Mouse (Mus musculus) forebrain, embryonic 11.5 days (tissue): Measurements from ENCODE around the gene Tnip1. TPM values are rescaled to one million over a fixed set of nuclear protein-coding genes. Genes with fewer than 3 reads are reported as not detected.

Source experiments
- ATAC-seq: fragments of 200-750 bp; cut with Nextera tagmentation; replicated peaks from 2 replicates; pipeline ENCODE4 v1.8.0; 2017; ENCODE audit warnings: moderate TSS enrichment; ENCODE audit not compliant: low FRiP score
- DNase-seq: peaks from one replicate; pipeline ENCODE4 v3.0.0-alpha.2; 2017; ENCODE audit warnings: low spot score
- H3K27ac ChIP-seq: fragments of 300-500 bp; sonication (generic); 2 replicates; pipeline ENCODE4 v1.5.1; 2014; ENCODE audit warnings: low read depth, low read length
- H3K27me3 ChIP-seq: fragments of 300-500 bp; sonication (generic); 2 replicates; pipeline ENCODE4 v1.6.1; 2014; ENCODE audit warnings: mild to moderate bottlenecking, low read length, mixed read lengths; ENCODE audit not compliant: control insufficient read depth, insufficient read depth
- H3K36me3 ChIP-seq: fragments of 300-500 bp; sonication (generic); 2 replicates; pipeline ENCODE4 v1.6.1; 2014; ENCODE audit warnings: mild to moderate bottlenecking, low read length, moderate library complexity, mixed read lengths; ENCODE audit not compliant: control insufficient read depth, insufficient read depth
- H3K4me1 ChIP-seq: fragments of 300-500 bp; sonication (generic); replicated peaks from 2 replicates; pipeline ENCODE4 v1.6.1; 2014; ENCODE audit warnings: low read length, mixed read lengths; ENCODE audit not compliant: control insufficient read depth, insufficient read depth
- H3K4me2 ChIP-seq: fragments of 300-500 bp; sonication (generic); 2 replicates; pipeline ENCODE4 v1.6.1; 2014; ENCODE audit warnings: low read depth, mild to moderate bottlenecking, low read length, moderate library complexity, mixed read lengths; ENCODE audit not compliant: severe bottlenecking
- H3K4me3 ChIP-seq: fragments of 300-500 bp; sonication (generic); 2 replicates; pipeline ENCODE4 v1.5.1; 2014; ENCODE audit warnings: low read depth, low read length
- H3K9ac ChIP-seq: fragments of 300-500 bp; sonication (generic); 2 replicates; pipeline ENCODE4 v1.6.1; 2014; ENCODE audit warnings: low read length
- H3K9me3 ChIP-seq: fragments of 300-500 bp; sonication (generic); 2 replicates; pipeline ENCODE4 v1.6.1; 2016; ENCODE audit warnings: low read length, mixed read lengths; ENCODE audit not compliant: control insufficient read depth
- WGBS: fragments of 180-500 bp; shearing (Covaris S2); extraction: QIAGEN DNeasy Blood & Tissue Kit; methylation state at CpG from one replicate; pipeline ENCODE4 v1.1.7; 2014; 5-methylcytosine and 5-hydroxymethylcytosine counted together
- polyA plus RNA-seq: library from polyadenylated mRNA; unstranded; fragments of >200 nt; fragmentation: Nextera tagmentation; extraction: Ambion mirVana; gene quantifications from 2 replicates; pipeline ENCODE4 v1.2.1, GENCODE M21; 2014

Tnip1 gene
- polyA plus RNA-seq = 9.4 and 10.3 TPM in 2 replicates

DNA sequence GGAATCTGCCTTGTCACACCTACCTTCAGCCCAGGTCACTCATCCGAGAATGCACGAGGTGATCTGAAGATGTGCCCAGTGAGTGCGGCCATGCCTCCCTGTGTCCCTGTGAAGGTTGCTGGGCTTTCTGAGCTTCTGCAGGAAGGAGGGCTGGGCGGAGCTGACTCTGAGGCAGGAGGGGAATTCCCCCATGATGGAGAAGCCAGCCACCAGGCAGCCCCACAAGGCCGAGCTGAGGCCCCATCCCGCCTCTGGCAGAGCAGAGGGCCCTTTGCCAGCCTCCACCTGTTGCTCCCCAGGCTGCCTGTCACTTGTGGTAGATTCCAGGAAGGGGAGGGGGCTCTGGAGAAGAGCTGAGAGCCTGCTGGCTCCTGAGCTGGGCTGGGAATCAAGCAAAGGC, at the start of gene Tnip1:
Tnip1 (minus strand) TSS at position 108 of the 400 bp plus-strand sequence.
- no peak within 1 kb of the TSS for H3K27ac ChIP-seq
- ATAC-seq = no peak
- no peaks in the 10 kb centered on the region for H3K36me3 ChIP-seq

DNA sequence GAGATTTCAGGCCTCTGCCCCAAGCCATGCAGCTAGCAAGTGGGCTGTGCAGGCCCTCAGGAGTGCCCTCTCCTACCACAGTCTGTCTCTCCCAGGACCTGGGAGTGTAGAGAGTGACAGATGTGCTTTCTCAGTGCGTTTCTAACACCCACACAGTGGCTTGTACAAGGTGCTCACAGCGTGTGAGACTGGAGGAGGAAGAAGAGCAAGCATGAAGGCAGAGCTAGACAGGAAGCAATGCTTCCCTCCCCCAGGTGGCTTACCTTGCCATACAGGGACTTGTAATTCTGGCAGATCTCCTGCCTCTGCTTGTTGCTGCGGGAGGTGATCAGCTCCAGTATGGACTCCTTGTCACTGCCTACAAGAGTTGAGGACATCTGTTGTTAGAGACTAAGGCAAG, 48.7 kb upstream of the Tnip1 start:
- Histone ChIP-seq H3K4me1 (no peaks in the 10 kb centered on the region), H3K4me2 (no peak overlapping the region), H3K27ac (no peak overlapping the region), H3K36me3 (no peaks in the 10 kb centered on the region), H3K9ac (no peak overlapping the region), H3K4me3 (no peak overlapping the region), H3K9me3 (no peaks in the 10 kb centered on the region), H3K27me3 (no peaks in the 10 kb centered on the region)
- ATAC-seq (no peak), DNase-seq (no peak)
- 92% methylated on average over 3 of the region's 3 CpGs for WGBS

More for the DNA sequence above, at the start of gene Tnip1:
- DNase-seq = no peak
- no peaks in the 10 kb centered on the region for H3K4me1 ChIP-seq
- WGBS = 44% methylated on average over 6 of the region's 6 CpGs
- no peak within 1 kb of the TSS for H3K9ac ChIP-seq
- H3K27me3 ChIP-seq = no peaks in the 10 kb centered on the region
- no peaks in the 10 kb centered on the region for H3K9me3 ChIP-seq
- no peak within 1 kb of the TSS for H3K4me2 ChIP-seq
- H3K4me3 ChIP-seq = no peak within 1 kb of the TSS

DNA sequence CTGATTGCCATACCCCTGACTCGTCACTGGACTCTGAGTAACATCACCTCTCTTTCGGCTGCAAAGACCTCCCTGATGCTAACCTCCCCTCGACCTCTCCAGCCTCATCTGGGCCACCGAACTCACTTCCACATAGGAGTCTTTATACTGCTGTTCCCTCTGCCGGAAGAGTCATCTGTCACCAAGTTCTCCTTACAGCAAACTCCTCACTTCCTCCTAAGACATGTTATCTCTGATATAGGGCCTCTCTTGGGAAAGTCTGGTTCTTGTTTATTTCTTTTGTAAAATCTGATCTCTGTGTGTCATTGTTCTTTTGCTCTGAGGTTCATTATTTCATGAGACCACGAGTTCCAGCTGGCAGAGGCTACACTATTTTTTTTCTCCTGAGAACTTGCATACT, 45.5 kb upstream of the Tnip1 start:
- H3K27ac ChIP-seq = no peak overlapping the region
- no peak overlapping the region for H3K4me2 ChIP-seq
- H3K9ac ChIP-seq = no peak overlapping the region
- no peaks in the 10 kb centered on the region for H3K27me3 ChIP-seq
- DNase-seq = no peak
- 83% methylated on average over 6 of the region's 6 CpGs for whole genome bisulfite sequencing
- H3K4me3 ChIP-seq = no peak overlapping the region
- no peaks in the 10 kb centered on the region for H3K4me1 ChIP-seq
- no peaks in the 10 kb centered on the region for H3K36me3 ChIP-seq
- ATAC-seq = no peak
- H3K9me3 ChIP-seq = no peaks in the 10 kb centered on the region

DNA sequence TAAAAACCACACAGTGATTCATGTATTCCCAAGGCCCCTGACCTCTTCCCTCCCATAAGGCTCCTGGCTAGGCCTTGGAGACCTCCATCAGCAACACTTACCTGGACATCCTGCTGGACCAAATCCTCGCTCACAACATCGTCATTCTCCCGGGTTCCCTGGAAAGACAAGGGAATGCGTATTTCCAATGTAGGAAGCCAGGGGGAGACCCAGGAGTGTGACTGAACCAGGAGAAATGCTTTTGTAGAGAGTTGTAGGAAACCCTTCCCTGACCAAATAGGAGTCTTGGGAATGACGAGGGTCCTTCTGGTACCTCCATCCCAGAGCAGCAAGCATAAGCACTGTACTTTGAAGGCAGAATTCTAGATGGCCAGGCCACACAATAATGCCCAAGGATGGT, 43.0 kb upstream of the Tnip1 start:
- H3K9ac ChIP-seq = no peak overlapping the region
- H3K4me3 ChIP-seq = no peak overlapping the region
- no peaks in the 10 kb centered on the region for H3K36me3 ChIP-seq
- H3K27ac ChIP-seq = no peak overlapping the region
- 85% methylated on average over 5 of the region's 5 CpGs for WGBS
- no peak overlapping the region for H3K4me2 ChIP-seq
- no peak for DNase-seq
- no peaks in the 10 kb centered on the region for H3K27me3 ChIP-seq
- H3K4me1 ChIP-seq = no peaks in the 10 kb centered on the region
- H3K9me3 ChIP-seq = peaks cover 3% of the 10 kb centered on the region; the same call in 1 of the 2 replicates
- ATAC-seq = no peak

DNA sequence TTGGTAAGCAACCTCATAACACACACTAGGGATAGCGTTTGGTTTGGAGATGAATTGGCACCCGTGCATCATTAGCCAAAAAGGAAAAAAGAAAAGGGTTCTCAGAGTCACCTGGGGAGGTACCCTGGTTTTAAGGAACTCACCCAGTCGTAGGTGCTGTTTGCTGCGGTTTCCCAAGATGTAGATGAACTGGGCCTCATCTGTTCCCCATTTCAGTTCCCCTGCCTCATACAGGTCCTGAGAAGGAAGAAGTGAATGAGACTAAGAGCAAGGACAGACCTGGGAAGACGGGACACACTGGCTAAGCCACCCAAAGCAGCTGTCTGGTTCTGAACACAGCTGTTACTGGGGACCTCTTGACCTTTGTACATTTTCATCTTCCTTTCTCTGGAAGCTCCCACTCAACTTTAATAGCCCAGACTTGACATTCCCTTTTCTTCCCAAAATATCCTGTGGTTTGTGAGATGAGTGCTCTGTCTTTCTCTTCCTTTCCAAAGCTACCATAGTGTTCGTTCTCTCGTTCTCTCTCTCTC, 42.3 kb upstream of the Tnip1 start:
- Histone ChIP-seq H3K9me3 (peaks cover 3% of the 10 kb centered on the region; the same call in 1 of the 2 replicates), H3K27ac (no peak overlapping the region), H3K4me2 (no peak overlapping the region), H3K36me3 (no peaks in the 10 kb centered on the region), H3K27me3 (no peaks in the 10 kb centered on the region), H3K9ac (no peak overlapping the region), H3K4me1 (no peaks in the 10 kb centered on the region), H3K4me3 (no peak overlapping the region)
- ATAC-seq (no peak), DNase-seq (no peak)
- WGBS = 84% methylated on average over 7 of the region's 7 CpGs

DNA sequence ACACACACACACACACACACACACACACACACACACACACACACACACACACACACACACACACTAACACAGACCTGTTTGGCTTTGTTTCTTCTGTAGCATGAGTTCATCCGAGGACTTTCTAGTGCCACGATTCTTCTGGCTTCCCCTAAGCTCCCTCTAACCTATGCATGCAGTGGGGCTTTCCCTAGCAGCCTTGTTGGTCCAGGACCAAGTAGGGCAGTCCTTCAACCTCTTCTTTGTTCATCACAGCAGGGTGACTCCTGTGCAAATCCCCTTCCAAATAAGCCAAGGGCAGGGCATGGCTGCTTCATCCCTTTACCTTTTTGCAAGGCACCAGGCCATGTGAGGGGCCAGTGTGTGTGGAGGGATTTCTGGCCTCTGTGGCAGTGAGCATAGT, 36.0 kb upstream of the Tnip1 start:
- Histone ChIP-seq H3K9ac (no peak overlapping the region), H3K4me3 (no peak overlapping the region), H3K4me2 (no peak overlapping the region), H3K9me3 (peaks cover 3% of the 10 kb centered on the region; the same call in 1 of the 2 replicates), H3K27ac (no peak overlapping the region), H3K36me3 (no peaks in the 10 kb centered on the region), H3K4me1 (no peaks in the 10 kb centered on the region), H3K27me3 (no peaks in the 10 kb centered on the region)
- ATAC-seq = no peak
- 37% methylated on average over 2 of the region's 2 CpGs for WGBS
- no peak for DNase-seq

DNA sequence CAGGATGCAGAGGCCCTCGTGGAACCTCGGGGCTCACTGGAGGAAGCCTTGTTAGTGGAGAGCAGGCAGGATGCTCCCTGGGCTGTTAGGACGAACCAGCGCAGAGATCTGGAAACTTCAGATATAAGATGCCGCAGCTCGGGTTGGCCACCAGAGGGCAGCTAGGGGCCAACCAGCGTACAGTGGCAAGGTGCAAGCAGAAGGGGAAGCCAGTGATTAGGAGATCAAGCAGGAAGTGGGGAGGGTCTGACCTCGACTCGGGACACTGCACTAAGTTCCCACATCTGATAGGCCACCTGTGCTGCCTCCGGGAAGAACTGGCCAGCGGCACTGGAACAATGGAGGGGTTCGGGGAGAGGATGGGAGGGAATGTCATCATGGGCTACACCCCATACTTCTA, 35.6 kb upstream of the Tnip1 start:
- under 1% methylated on average over 12 of the region's 12 CpGs for WGBS
- H3K4me1 ChIP-seq = no peaks in the 10 kb centered on the region
- no peaks in the 10 kb centered on the region for H3K27me3 ChIP-seq
- DNase-seq (peak; percentile 79), ATAC-seq (peak; percentile 64)
- no peak overlapping the region for H3K27ac ChIP-seq
- H3K36me3 ChIP-seq = no peaks in the 10 kb centered on the region
- no peak overlapping the region for H3K9ac ChIP-seq
- H3K4me3 ChIP-seq = no peak overlapping the region
- peaks cover 3% of the 10 kb centered on the region; the same call in 1 of the 2 replicates for H3K9me3 ChIP-seq
- H3K4me2 ChIP-seq = no peak overlapping the region

DNA sequence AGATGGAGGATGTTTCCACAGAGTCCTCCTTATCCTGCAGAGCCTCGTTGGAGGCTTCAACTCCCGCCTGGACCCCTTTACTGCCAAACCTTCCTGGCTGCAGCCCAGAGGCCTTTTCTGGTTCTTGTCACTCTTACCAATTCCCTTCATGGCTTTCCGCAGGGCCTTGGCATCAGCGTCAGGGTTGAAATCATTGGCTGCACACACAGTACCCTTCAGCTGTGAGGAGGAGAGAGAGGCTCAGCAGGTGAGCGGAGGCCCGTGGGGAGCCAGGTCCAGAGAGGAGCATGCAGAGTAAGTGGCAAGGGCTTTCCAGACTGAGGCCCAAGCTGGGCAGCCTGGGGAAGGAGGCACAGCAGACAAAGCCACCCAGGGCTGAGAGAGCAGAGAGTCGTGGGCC, 33.5 kb upstream of the Tnip1 start:
- ATAC-seq (no peak), DNase-seq (no peak)
- Histone ChIP-seq H3K4me3 (no peak overlapping the region), H3K4me2 (no peak overlapping the region), H3K9me3 (peaks cover 3% of the 10 kb centered on the region; the same call in 1 of the 2 replicates), H3K27me3 (no peaks in the 10 kb centered on the region), H3K36me3 (no peaks in the 10 kb centered on the region), H3K4me1 (no peaks in the 10 kb centered on the region), H3K9ac (no peak overlapping the region), H3K27ac (no peak overlapping the region)
- 66% methylated on average over 7 of the region's 7 CpGs for WGBS

DNA sequence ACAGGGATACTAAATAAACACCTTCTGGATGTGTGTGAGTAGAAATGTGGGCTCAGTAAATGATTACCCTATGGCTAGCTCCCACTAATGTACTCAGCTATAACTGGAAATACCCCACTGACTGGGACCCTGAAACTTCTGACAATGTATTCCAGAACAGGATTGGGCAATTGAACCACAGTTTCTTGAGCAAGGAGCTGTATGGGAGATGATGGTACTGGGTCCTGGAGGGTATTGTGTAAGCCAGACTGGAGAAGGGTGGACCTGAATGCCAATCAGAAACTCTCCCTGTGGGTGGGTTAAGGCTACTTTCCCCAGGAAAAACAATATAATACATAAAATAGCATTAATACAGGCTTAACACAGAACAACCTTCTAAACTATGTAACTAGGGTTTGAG, 27.2 kb upstream of the Tnip1 start:
- H3K4me2 ChIP-seq = no peak overlapping the region
- no peak overlapping the region for H3K4me3 ChIP-seq
- no peak overlapping the region for H3K27ac ChIP-seq
- no peaks in the 10 kb centered on the region for H3K36me3 ChIP-seq
- H3K4me1 ChIP-seq = no peaks in the 10 kb centered on the region
- DNase-seq (no peak), ATAC-seq (no peak)
- H3K9ac ChIP-seq = no peak overlapping the region
- H3K27me3 ChIP-seq = no peaks in the 10 kb centered on the region
- H3K9me3 ChIP-seq = no peaks in the 10 kb centered on the region
